Mouse (Mus musculus): Measurements from ENCODE around the gene Mmp28. TPM values are rescaled to one million over a fixed set of nuclear protein-coding genes. Genes with fewer than 3 reads are reported as not detected.

Gene Mmp28
- polyA plus RNA-seq, 1 experiment = 10.2 TPM

- Histone ChIP-seq H3K4me3 (no peak overlapping the region), H3K79me2 (ENCODE audit: control insufficient read depth, insufficient read depth) (no peaks in the 10 kb centered on the region), H3ac (ENCODE audit: control insufficient read depth, insufficient read length) (no peak overlapping the region), H3K4me2 (ENCODE audit: low read depth) (no peak overlapping the region), H3K36me3 (ENCODE audit: control insufficient read depth, insufficient read depth) (no peaks in the 10 kb centered on the region), H3K27me3 (ENCODE audit: control insufficient read depth, insufficient read depth, insufficient read length) (peaks cover 16% of the 10 kb centered on the region)
- TF ChIP-seq REST (IDR thresholded peaks at IDR 0.05; ENCODE audit: insufficient read depth, insufficient read length) = peak; percentile 52
- no peak for TF ChIP-seq TCF12 (IDR thresholded peaks at IDR 0.05; ENCODE audit: insufficient read depth, poor library complexity, severe bottlenecking)
- no peak for TF ChIP-seq USF1 (IDR thresholded peaks at IDR 0.05; ENCODE audit: low read depth)
These were observed 38.2 kb downstream of the Mmp28 start for GRCm38 (mm10) chr11:83424681-83425080.

DNA sequence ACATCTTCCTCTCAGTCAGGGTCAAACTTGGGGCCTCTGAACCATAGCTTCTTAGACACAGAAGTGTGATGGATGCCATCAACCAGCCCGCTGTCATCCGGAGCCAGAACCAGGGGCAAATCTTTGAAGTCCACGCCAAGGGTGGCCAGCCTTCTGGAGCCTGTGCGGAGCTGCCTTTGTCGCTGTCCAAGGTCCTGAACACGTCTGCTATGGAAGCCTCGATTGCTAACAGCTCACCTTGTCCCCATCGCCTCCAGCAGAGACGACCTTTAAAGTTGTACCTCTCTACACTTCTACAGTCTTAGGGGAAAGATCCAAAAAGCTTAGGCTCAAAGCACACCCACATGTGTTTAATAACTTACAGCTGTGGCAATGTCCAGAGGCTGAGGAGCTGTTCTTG, 41.6 kb downstream of the Mmp28 start:
- Histone ChIP-seq H3K79me2 (ENCODE audit: control insufficient read depth, insufficient read depth) (no peaks in the 10 kb centered on the region), H3ac (ENCODE audit: control insufficient read depth, insufficient read length) (no peak overlapping the region), H3K36me3 (ENCODE audit: control insufficient read depth, insufficient read depth) (no peaks in the 10 kb centered on the region), H3K4me2 (ENCODE audit: low read depth) (no peak overlapping the region), H3K4me3 (no peak overlapping the region), H3K27me3 (ENCODE audit: control insufficient read depth, insufficient read depth, insufficient read length) (peaks cover 15% of the 10 kb centered on the region)
- TF ChIP-seq REST (IDR thresholded peaks at IDR 0.05; ENCODE audit: insufficient read depth, insufficient read length) (peak; percentile 98), TCF12 (IDR thresholded peaks at IDR 0.05; ENCODE audit: insufficient read depth, poor library complexity, severe bottlenecking) (no peak)

DNA sequence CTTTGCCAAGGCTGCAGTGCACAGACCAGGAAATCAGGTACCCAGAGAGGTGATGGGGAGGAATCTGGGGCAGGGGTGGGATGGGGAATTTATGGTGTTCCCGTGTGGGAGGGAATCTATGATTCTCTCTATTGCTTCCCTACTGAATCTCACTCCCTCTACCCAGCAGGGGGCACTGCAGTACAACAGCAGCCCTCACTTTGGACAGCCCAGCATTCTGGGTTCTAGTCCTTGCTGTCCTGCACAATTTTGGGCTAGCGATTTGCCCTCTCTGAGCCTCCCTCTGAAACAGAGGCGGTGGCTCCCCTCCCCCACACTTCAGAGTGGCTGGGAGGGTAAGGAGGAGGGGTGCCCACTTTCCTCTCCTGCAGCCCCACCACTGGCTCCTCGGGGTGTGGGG, 42.5 kb downstream of the Mmp28 start:
- TF ChIP-seq POLR2AphosphoS2 (IDR thresholded peaks at IDR 0.05; ENCODE audit: insufficient read length, low read depth) (no peak), REST (IDR thresholded peaks at IDR 0.05; ENCODE audit: insufficient read depth, insufficient read length) (no peak), SRF (IDR thresholded peaks at IDR 0.05; ENCODE audit: control insufficient read depth, insufficient read length, low read depth) (no peak), TCF3 (IDR thresholded peaks at IDR 0.05; ENCODE audit: insufficient read length, low read depth) (no peak), MYOG (IDR thresholded peaks at IDR 0.05; ENCODE audit: control insufficient read depth in 1 of 3, insufficient read depth in 1 of 3, insufficient read length in 2 of 3, low read depth in 2 of 3) (no peak), E2F4 (IDR thresholded peaks at IDR 0.05; ENCODE audit: insufficient read depth) (no peak), MYOD1 (IDR thresholded peaks at IDR 0.05; ENCODE audit: control insufficient read depth in 1 of 3, insufficient read length in 2 of 3, low read depth in 2 of 3) (no peak), CEBPB (IDR thresholded peaks at IDR 0.05; ENCODE audit: insufficient read depth, poor library complexity, severe bottlenecking) (no peak), POLR2A (IDR thresholded peaks at IDR 0.05; ENCODE audit: insufficient read length, low read depth) (no peak), TCF12 (IDR thresholded peaks at IDR 0.05; ENCODE audit: insufficient read depth, poor library complexity, severe bottlenecking) (no peak), MAX (IDR thresholded peaks at IDR 0.05; ENCODE audit: low read depth) (no peak), USF1 (IDR thresholded peaks at IDR 0.05; ENCODE audit: low read depth) (no peak)
- Histone ChIP-seq H3K4me3 (no peak overlapping the region), H3K36me3 (ENCODE audit: control insufficient read depth, insufficient read depth) (no peaks in the 10 kb centered on the region), H3K4me2 (ENCODE audit: low read depth) (no peak overlapping the region), H3K27me3 (ENCODE audit: control insufficient read depth, insufficient read depth, insufficient read length) (peaks cover 10% of the 10 kb centered on the region), H3K79me2 (ENCODE audit: control insufficient read depth, insufficient read depth) (no peaks in the 10 kb centered on the region), H3ac (ENCODE audit: control insufficient read depth, insufficient read length) (no peak overlapping the region)

DNA sequence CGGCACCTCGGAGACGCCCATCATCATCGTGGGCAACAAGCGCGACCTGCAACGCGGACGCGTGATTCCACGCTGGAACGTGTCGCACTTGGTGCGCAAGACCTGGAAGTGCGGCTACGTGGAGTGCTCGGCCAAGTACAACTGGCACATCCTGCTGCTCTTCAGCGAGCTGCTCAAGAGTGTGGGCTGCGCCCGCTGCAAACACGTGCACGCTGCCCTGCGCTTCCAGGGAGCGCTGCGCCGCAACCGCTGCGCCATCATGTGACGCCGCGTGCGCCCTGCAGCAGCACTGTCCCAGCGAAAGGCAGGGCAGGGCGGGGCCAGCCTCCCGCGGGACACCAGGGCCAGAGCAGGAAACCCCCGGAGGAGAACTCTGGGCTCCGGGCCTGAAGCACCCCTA, 44.3 kb downstream of the Mmp28 start:
- peaks cover 13% of the 10 kb centered on the region for H3K27me3 ChIP-seq (ENCODE audit: control insufficient read depth, insufficient read depth, insufficient read length)
- H3K79me2 ChIP-seq (ENCODE audit: control insufficient read depth, insufficient read depth) = no peaks in the 10 kb centered on the region
- H3K4me2 ChIP-seq (ENCODE audit: low read depth) = no peak overlapping the region
- TF ChIP-seq POLR2A (IDR thresholded peaks at IDR 0.05; ENCODE audit: insufficient read length, low read depth) = no peak
- TF ChIP-seq E2F4 (IDR thresholded peaks at IDR 0.05; ENCODE audit: insufficient read depth) = no peak
- TF ChIP-seq POLR2AphosphoS2 (IDR thresholded peaks at IDR 0.05; ENCODE audit: insufficient read length, low read depth) = no peak
- no peak for TF ChIP-seq MAX (IDR thresholded peaks at IDR 0.05; ENCODE audit: low read depth)
- no peak for TF ChIP-seq TCF12 (IDR thresholded peaks at IDR 0.05; ENCODE audit: insufficient read depth, poor library complexity, severe bottlenecking)
- peak; percentile 3 for TF ChIP-seq REST (IDR thresholded peaks at IDR 0.05; ENCODE audit: insufficient read depth, insufficient read length)
- no peak for TF ChIP-seq MYOD1 (IDR thresholded peaks at IDR 0.05; ENCODE audit: control insufficient read depth in 1 of 3, insufficient read length in 2 of 3, low read depth in 2 of 3)
- H3K4me3 ChIP-seq = no peak overlapping the region
- no peak overlapping the region for H3ac ChIP-seq (ENCODE audit: control insufficient read depth, insufficient read length)
- H3K36me3 ChIP-seq (ENCODE audit: control insufficient read depth, insufficient read depth) = no peaks in the 10 kb centered on the region

GRCm38 (mm10) chr11:83417708-83418107, 45.2 kb downstream of the Mmp28 start:
- H3K36me3 ChIP-seq (ENCODE audit: control insufficient read depth, insufficient read depth) = no peaks in the 10 kb centered on the region
- H3K4me3 ChIP-seq = no peak overlapping the region
- H3K79me2 ChIP-seq (ENCODE audit: control insufficient read depth, insufficient read depth) = no peaks in the 10 kb centered on the region
- no peak for TF ChIP-seq E2F4 (IDR thresholded peaks at IDR 0.05; ENCODE audit: insufficient read depth)
- no peak for TF ChIP-seq CEBPB (IDR thresholded peaks at IDR 0.05; ENCODE audit: insufficient read depth, poor library complexity, severe bottlenecking)
- TF ChIP-seq POLR2A (IDR thresholded peaks at IDR 0.05; ENCODE audit: insufficient read length, low read depth) = no peak
- no peak for TF ChIP-seq USF1 (IDR thresholded peaks at IDR 0.05; ENCODE audit: low read depth)
- no peak for TF ChIP-seq SRF (IDR thresholded peaks at IDR 0.05; ENCODE audit: control insufficient read depth, insufficient read length, low read depth)
- no peak for TF ChIP-seq POLR2AphosphoS2 (IDR thresholded peaks at IDR 0.05; ENCODE audit: insufficient read length, low read depth)
- TF ChIP-seq REST (IDR thresholded peaks at IDR 0.05; ENCODE audit: insufficient read depth, insufficient read length) = no peak
- TF ChIP-seq TCF3 (IDR thresholded peaks at IDR 0.05; ENCODE audit: insufficient read length, low read depth) = no peak
- H3K27me3 ChIP-seq (ENCODE audit: control insufficient read depth, insufficient read depth, insufficient read length) = peaks cover 16% of the 10 kb centered on the region
- H3K4me2 ChIP-seq (ENCODE audit: low read depth) = no peak overlapping the region
- H3ac ChIP-seq (ENCODE audit: control insufficient read depth, insufficient read length) = no peak overlapping the region
